Mouse (Mus musculus) stomach, embryonic 14.5 days (tissue): ENCODE data around the gene Adam1b. TPM values are rescaled to one million over a fixed set of nuclear protein-coding genes. Genes with fewer than 3 reads are reported as not detected.

Experiments
- ATAC-seq: fragments of 200-750 bp; cut with Nextera tagmentation; 2 replicates; pipeline ENCODE4 v1.8.0; 2017; ENCODE audit warnings: low read depth, moderate TSS enrichment; ENCODE audit not compliant: insufficient number of reproducible peaks, insufficient read depth, low FRiP score
- H3K27ac ChIP-seq: fragments of 300-500 bp; sonication (generic); 2 replicates; pipeline ENCODE4 v1.5.1; 2014; ENCODE audit warnings: mild to moderate bottlenecking, low read length, moderate library complexity, mixed read lengths
- H3K27me3 ChIP-seq: fragments of 300-500 bp; sonication (generic); 2 replicates; pipeline ENCODE4 v1.6.1; 2014; ENCODE audit warnings: low read length, control low read depth, mixed read lengths; ENCODE audit not compliant: control insufficient read depth, insufficient read depth
- H3K36me3 ChIP-seq: fragments of 300-500 bp; sonication (generic); 2 replicates; pipeline ENCODE4 v1.6.1; 2014; ENCODE audit warnings: mild to moderate bottlenecking, control low read depth, low read length, moderate library complexity, mixed read lengths; ENCODE audit not compliant: control insufficient read depth, insufficient read depth
- H3K4me1 ChIP-seq: fragments of 300-500 bp; sonication (generic); 2 replicates; pipeline ENCODE4 v1.6.1; 2014; ENCODE audit warnings: low read length, control low read depth, mixed read lengths; ENCODE audit not compliant: control insufficient read depth, insufficient read depth
- H3K4me2 ChIP-seq: fragments of 300-500 bp; sonication (generic); replicated peaks from 2 replicates; pipeline ENCODE4 v1.6.1; 2014; ENCODE audit warnings: low read depth, low read length, control low read depth
- H3K4me3 ChIP-seq: fragments of 300-500 bp; sonication (generic); 2 replicates; pipeline ENCODE4 v1.5.1; 2014; ENCODE audit warnings: low read depth, low read length, control low read depth
- H3K9ac ChIP-seq: fragments of 300-500 bp; sonication (generic); replicated peaks from 2 replicates; pipeline ENCODE4 v1.6.1; 2014; ENCODE audit warnings: low read depth, mild to moderate bottlenecking, control low read depth, low read length, moderate library complexity, mixed read lengths
- H3K9me3 ChIP-seq: fragments of 300-500 bp; sonication (generic); 2 replicates; pipeline ENCODE4 v1.6.1; 2016; ENCODE audit warnings: low read depth, low read length, control low read depth; ENCODE audit not compliant: control insufficient read depth
- WGBS: fragments of 180-500 bp; shearing (Covaris S2); extraction: QIAGEN DNeasy Blood & Tissue Kit; methylation state at CpG from one replicate; pipeline ENCODE4 v1.1.7; 2014; 5-methylcytosine and 5-hydroxymethylcytosine counted together
- polyA plus RNA-seq: library from polyadenylated mRNA; unstranded; fragments of >200 nt; fragmentation: Nextera tagmentation; extraction: Ambion mirVana; gene quantifications from 2 replicates; pipeline ENCODE4 v1.2.1, GENCODE M21; 2014

Gene Adam1b
- 0.11 and 0.12 TPM in 2 replicates for polyA plus RNA-seq

DNA sequence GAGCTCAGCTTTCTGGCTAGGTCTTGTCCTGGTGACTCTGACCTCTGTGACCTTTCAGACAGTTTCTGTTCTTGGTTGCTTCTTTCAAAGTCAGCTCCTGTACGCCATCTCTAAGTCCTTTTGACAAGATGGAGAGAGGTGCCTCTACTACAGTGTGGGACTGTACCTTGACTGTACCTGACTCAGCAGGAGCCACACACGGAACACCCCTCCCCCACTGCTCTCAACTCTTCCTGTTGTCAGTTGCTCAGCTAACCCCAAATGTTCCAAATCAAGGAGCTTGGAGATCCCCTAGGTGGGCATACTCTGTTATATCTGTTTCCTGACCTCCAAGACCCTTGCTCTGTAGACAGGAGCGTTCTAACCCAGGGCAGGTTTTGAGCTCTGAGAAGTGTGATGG, at the start of gene Adam1b:
Gene Adam1b, minus strand, starts transcription at position 205 of the 400 bp plus-strand sequence.
- no peaks in the 10 kb centered on the region for H3K9me3 ChIP-seq
- H3K36me3 ChIP-seq = no peaks in the 10 kb centered on the region
- WGBS = 65% methylated on average over 3 of the region's 3 CpGs
- H3K9ac ChIP-seq = no peak within 1 kb of the TSS
- ATAC-seq = no peak
- no peaks in the 10 kb centered on the region for H3K4me1 ChIP-seq
- H3K27ac ChIP-seq = no peak within 1 kb of the TSS
- H3K4me3 ChIP-seq = no peak within 1 kb of the TSS
- no peak within 1 kb of the TSS for H3K4me2 ChIP-seq
- no peaks in the 10 kb centered on the region for H3K27me3 ChIP-seq

DNA sequence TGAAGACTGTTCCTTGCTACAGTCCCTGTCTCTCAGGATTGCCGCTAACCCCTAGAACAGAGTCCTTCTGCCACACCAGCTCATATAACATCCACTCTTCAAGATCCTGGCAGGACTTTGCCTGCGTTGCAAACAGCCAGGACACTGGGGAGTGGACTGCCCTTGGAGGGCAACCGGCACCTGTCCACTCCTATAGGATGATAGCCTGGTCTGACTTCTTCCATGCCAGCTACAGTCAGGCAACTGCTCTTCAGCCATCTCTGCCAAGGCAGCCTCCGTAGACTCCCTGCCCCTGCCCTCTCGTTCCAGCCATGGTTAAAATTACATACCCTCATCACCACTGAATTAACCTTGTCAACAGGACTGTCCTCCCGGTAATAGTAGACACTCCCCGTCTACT, 46.0 kb upstream of the Adam1b start:
- WGBS = 86% methylated on average over 7 of the region's 7 CpGs

DNA sequence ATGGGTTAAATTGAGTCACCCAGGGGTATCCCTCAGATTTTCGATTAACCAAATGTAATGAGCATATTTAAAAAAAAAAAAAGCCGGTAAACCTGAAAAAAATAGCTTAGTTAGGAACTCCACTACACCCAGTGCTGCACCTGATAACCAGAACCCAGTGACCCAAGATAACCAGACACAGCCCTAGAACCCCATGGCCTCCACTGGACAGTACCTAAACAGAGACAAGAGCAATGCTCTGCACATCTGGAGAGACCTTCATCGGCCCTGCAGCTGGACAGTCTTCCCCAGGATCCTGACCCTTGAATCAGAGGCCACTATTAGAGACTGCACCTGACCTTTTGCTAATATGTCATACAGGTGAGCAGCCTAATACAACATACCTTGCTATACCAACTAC, 43.8 kb upstream of the Adam1b start:
- H3K9me3 ChIP-seq = no peaks in the 10 kb centered on the region
- H3K4me3 ChIP-seq = no peak overlapping the region
- H3K4me1 ChIP-seq = peaks cover 10% of the 10 kb centered on the region
- no peak for ATAC-seq
- H3K9ac ChIP-seq = no peak overlapping the region
- 93% methylated on average over 3 of the region's 3 CpGs for WGBS
- H3K27ac ChIP-seq = no peak overlapping the region
- no peak overlapping the region for H3K4me2 ChIP-seq
- H3K27me3 ChIP-seq = no peaks in the 10 kb centered on the region
- H3K36me3 ChIP-seq = no peaks in the 10 kb centered on the region

More for the DNA sequence above, 46.0 kb upstream of the Adam1b start:
- H3K4me2 ChIP-seq = no peak overlapping the region
- no peak for ATAC-seq
- H3K27ac ChIP-seq = no peak overlapping the region
- no peak overlapping the region for H3K4me3 ChIP-seq
- no peak overlapping the region for H3K9ac ChIP-seq
- no peaks in the 10 kb centered on the region for H3K36me3 ChIP-seq
- no peaks in the 10 kb centered on the region for H3K27me3 ChIP-seq
- no peaks in the 10 kb centered on the region for H3K9me3 ChIP-seq
- peaks cover 6% of the 10 kb centered on the region for H3K4me1 ChIP-seq

DNA sequence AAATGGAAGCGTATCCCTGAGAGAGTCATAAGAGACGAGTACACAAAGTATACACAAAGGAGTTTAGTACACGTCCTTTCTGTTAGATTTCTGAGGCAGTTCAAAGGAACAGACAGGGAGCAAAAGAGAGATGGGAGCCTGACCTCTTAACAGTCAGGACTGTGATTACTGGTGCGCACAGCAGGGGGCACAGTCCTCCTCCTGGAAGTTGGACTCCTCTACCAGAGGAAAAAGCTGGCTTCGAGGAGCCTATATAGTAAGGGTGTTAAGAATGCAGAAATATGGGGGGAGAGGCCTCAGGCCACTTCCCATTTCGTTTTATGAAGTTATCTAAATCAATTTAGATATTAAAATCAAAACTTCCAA, 43.3 kb upstream of the Adam1b start:
- Histone ChIP-seq H3K27ac (peak overlapping the region; percentile 87; the same call in 1 of the 2 replicates), H3K4me3 (peak overlapping the region; percentile 100), H3K27me3 (no peaks in the 10 kb centered on the region), H3K4me2 (peak overlapping the region; percentile 52), H3K36me3 (no peaks in the 10 kb centered on the region), H3K9ac (peak overlapping the region; percentile 99), H3K4me1 (peaks cover 10% of the 10 kb centered on the region), H3K9me3 (no peaks in the 10 kb centered on the region)
- no peak for ATAC-seq
- WGBS = 22% methylated on average over 6 of the region's 6 CpGs

DNA sequence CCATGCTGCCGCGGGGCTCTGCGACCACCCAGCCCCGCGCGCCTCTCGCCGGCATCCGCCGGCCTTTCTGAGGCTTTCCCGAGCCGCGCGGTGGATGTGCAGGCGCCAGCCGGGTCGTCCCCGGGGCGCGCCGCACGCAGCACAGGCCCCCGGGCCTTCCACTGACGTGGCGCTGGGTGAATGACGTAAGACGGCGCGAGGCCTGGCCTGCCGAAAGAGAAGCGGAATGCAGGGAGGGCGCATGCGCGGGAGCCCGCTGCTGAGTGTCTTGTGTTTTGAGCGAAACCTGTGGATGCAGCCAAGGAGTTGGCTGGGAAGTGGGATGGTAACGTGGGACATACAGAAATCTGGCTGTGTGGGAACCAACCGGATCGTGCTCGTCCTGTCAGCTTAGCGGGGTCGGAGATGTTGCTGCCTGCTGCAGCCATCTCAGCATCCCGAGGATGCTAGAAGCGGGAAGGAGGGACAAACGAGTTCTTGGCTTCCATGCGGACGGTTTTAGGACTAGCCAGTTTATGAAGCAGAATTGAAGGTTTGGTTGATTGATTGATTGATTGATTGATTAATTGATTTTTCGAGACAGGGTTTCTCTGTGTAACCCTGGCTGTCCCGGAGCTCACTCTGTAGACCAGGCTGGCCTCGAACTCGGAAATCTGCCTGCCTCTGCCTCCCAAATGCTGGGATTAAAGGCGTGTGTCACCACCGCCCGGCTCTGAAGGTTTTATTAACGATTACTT, 42.7 kb upstream of the Adam1b start, which contains the start of gene Mapkapk5:
Gene Mapkapk5, minus strand, starts transcription at position 113 of the 737 bp plus-strand sequence.
- H3K9me3 ChIP-seq = no peaks in the 10 kb centered on the region
- peak within 1 kb of the TSS; percentile 87 for H3K27ac ChIP-seq
- peak within 1 kb of the TSS; percentile 99 for H3K9ac ChIP-seq
- H3K4me1 ChIP-seq = peaks cover 10% of the 10 kb centered on the region
- no peaks in the 10 kb centered on the region for H3K36me3 ChIP-seq
- ATAC-seq = peak; percentile 95
- H3K27me3 ChIP-seq = no peaks in the 10 kb centered on the region
- H3K4me2 ChIP-seq = peak within 1 kb of the TSS; percentile 96
- H3K4me3 ChIP-seq = peak within 1 kb of the TSS; percentile 100
- WGBS = 1% methylated on average over 55 of the region's 55 CpGs

DNA sequence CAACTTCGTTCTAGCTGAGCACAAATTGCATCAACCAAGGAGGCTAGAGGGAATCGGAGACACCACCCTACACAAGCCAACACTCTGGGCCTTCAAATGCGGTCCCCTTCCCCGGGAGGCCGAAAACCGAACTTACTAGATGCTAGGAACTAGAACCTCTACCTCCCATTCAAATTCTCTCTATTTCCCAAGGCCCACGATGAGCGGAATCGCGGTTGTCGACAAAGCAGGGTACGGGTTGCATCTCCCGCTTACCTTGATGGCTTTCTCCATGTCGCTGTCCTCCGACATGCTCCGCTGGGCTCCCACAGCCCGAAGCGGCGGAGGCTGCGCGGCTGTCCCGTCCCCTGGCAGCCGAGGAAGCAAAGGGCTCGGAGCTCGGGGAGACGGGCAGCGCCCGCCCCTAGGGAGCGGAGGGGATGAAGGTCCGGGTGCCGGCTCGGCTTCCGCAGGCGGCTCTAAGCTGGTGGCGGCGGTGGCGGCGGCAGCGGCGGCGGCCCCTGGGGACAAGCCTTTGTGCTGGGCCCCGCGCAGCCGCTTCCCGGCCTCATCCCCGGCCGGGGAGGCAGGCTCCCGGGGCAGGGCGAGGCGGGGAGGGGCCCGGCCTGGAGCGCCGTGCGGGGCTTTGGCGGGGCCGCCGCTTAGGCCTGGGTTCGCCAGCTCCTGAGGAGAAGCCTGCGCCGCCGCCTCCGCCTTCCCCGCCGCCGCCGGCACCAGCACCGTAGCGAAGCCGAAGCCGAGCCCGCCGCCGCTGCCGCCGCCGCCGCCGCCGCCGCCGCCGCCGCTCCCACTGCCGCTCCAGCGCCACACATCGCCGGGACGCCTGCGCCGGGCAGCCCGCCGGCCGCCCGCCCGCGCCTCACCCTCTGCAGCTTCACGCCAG, 41.9 kb upstream of the Adam1b start, which contains the start of the genes Adam1a and Gm42878:
Gene Adam1a, minus strand, starts transcription at position 573 of the 883 bp plus-strand sequence.
Gene Gm42878, minus strand, starts transcription at position 573 of the 883 bp plus-strand sequence.
- peak; percentile 56 for ATAC-seq
- Histone ChIP-seq H3K9me3 (no peaks in the 10 kb centered on the region), H3K36me3 (no peaks in the 10 kb centered on the region), H3K27me3 (no peaks in the 10 kb centered on the region), H3K4me1 (peaks cover 10% of the 10 kb centered on the region), H3K27ac (peak within 1 kb of the TSS; percentile 87), H3K4me2 (peak within 1 kb of the TSS; percentile 96), H3K9ac (peak within 1 kb of the TSS; percentile 99), H3K4me3 (peak within 1 kb of the TSS; percentile 100)
- WGBS = 1% methylated on average over 36 of the region's 97 CpGs

DNA sequence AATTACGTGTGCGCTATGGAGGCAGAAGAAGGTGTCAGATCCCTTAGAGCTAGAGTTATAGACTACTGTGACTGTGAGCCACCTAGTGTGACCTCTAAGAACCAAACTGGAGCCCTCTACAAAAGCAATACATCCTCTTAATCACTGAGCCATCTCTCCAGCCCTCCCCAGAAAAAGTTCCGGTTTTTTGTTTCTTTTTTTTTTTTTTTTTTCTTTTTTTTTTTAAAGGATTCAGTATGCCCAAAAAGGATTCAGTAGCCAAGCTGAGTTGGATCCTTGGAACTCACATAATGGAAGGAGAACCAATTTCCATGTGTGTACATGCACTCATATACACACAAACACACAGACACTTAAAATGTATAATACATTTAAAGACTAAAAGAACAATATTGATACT, 40.1 kb upstream of the Adam1b start:
- Histone ChIP-seq H3K4me1 (peaks cover 10% of the 10 kb centered on the region), H3K36me3 (no peaks in the 10 kb centered on the region; the same call in 1 of the 2 replicates), H3K9me3 (no peaks in the 10 kb centered on the region), H3K4me3 (no peak overlapping the region), H3K9ac (no peak overlapping the region), H3K27me3 (no peaks in the 10 kb centered on the region), H3K4me2 (no peak overlapping the region), H3K27ac (no peak overlapping the region)
- ATAC-seq = no peak
- WGBS = 74% methylated on average over 3 of the region's 3 CpGs

DNA sequence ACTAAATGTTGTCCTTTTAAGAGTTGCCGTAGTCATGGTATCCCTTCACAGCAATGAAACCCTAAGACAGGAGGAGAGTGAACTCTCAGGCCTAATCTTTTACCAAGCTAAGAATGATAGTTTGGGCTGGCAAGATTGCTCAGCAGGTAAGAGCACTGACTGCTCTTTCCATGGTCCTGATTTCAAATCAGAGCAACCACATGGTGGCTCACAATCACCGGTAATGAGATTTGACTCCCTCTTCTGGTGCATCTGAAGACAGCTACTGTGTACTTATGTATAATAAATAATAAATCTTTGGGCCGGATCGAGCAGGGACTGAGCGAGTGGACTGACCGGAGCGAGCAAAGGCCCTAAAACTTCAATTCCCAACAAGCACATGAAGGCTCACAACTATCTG, 38.0 kb upstream of the Adam1b start:
- Histone ChIP-seq H3K4me1 (peaks cover 10% of the 10 kb centered on the region), H3K4me3 (no peak overlapping the region), H3K36me3 (peaks cover 11% of the 10 kb centered on the region), H3K9ac (no peak overlapping the region), H3K4me2 (no peak overlapping the region), H3K27me3 (no peaks in the 10 kb centered on the region), H3K9me3 (no peaks in the 10 kb centered on the region), H3K27ac (no peak overlapping the region)
- no peak for ATAC-seq
- 81% methylated on average over 7 of the region's 7 CpGs for WGBS
